Mouse (Mus musculus): ENCODE data around the gene Ppp3r1. TPM values are rescaled to one million over a fixed set of nuclear protein-coding genes. Genes with fewer than 3 reads are reported as not detected.

The Ppp3r1 gene
- polyA plus RNA-seq (2015; fragmentation: Nextera tagmentation; extraction: Ambion mirVana): 149 and 162 TPM in 2 replicates

DNA sequence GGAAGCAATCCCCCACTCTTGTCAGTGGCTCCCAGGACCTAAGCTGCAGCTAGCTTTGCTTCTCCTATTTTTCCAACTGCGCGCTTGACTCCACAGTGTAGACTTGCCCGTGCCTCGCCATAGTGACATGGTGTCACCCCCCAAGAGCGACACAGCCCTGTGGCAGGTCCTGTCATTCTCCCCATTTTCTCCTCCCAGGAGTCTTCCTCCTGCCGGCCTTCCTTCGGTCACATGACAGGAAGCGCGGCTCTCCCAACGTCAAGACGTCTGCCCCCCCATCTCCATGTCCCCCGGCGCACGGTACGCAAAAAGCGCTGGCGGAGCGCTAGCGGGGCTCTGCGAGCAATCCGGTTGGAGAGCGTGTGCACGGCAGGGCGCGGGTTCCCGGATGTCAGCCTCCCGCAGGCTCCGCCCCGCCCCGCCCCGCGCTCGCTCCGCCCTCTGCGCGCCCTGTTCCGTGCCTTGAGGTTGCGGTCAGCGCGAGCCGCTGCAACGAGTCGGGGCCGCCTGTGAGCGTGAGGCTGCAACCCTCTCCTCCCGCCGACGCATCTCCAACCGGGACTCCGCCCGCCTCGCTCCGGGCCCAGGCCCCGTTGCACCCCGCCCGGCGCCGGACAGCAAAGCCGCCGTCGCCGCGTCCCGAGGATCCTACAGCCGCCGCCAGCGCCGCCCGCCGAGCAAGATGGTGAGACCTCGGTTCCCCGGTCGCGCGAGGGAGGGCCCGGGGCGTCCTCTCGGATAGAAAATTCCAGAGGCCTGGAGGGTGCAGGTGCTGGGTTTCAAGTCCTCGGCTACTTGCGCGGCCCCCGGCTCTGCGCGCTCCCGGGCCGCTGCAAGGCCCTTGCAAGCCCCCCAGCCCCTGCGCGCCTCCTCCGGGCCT is at the start of gene Ppp3r1:
Gene Ppp3r1, plus strand, starts transcription at position 406 of the 880 bp plus-strand sequence.
- under 1% methylated on average over 83 of the region's 89 CpGs for WGBS
- Histone ChIP-seq H3K4me1 (replicated peaks) (peaks cover 39% of the 10 kb centered on the region), H3K27me3 (no peaks in the 10 kb centered on the region), H3K27ac (peak within 1 kb of the TSS; percentile 95), H3K4me3 (replicated peaks) (peak within 1 kb of the TSS; percentile 99), H3K9ac (replicated peaks) (peak within 1 kb of the TSS; percentile 99), H3K4me2 (replicated peaks) (peak within 1 kb of the TSS; percentile 75), H3K9me3 (no peaks in the 10 kb centered on the region), H3K36me3 (no peaks in the 10 kb centered on the region)
- ATAC-seq: peak; percentile 98

DNA sequence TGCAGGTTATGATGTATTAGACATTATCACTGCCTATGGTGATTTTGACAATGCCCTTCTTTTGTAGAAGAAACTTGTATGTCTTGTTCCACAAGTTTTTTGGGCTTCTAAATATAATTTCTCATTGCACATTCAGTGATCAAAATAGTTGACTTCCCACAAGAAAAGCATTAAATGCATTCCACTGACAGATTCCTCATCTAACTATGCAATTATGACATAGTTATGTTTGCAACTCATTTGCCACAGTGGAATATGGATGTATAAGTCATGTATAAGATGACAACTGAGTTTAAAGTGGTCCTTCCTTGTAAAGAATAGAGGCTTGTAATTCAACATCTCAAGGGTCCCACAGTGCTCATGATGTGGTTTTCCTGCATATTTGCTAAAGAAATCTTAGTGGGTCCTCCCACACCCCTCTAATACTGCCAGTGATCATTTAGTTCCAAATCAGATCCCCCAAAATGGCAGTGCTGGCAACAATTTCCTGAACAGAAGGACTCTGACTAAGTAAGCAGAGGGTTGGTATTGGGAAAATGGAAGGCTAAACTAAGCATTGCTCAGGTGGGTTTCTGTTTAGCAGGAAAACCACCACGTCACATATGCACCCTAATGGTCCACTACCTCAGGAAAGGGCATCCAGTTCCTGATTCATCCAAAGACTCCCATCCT is 46.5 kb upstream of the Ppp3r1 start:
- no peaks in the 10 kb centered on the region for H3K4me1 ChIP-seq (replicated peaks)
- H3K4me3 ChIP-seq (replicated peaks): no peak overlapping the region
- no peak overlapping the region for H3K9ac ChIP-seq (replicated peaks)
- no peaks in the 10 kb centered on the region for H3K9me3 ChIP-seq
- H3K36me3 ChIP-seq: no peaks in the 10 kb centered on the region
- H3K27ac ChIP-seq: no peak overlapping the region
- no peaks in the 10 kb centered on the region for H3K27me3 ChIP-seq
- no peak for ATAC-seq
- H3K4me2 ChIP-seq (replicated peaks): no peak overlapping the region
- whole genome bisulfite sequencing: 78% methylated on average over 1 of the region's 1 CpGs

DNA sequence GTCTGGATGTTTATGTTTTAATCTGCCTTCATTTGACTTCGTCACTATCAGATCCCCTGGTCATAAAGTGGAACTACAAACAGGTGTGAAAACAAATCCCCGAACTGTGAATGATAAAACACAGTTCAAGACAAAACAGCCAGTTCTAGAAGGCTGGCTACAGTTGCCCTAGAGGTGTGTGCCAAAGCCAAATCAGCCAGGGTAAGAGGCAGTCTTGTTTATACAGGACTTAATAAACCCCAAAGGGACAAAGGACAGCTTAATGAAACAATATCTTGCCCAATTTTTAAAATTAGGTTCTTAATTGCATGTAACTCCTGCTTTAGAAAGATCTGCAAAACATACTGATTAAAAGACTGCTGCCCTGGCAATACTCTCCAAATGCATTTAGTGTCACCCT is 32.6 kb upstream of the Ppp3r1 start:
- no peaks in the 10 kb centered on the region for H3K9me3 ChIP-seq
- 78% methylated on average over 2 of the region's 2 CpGs for WGBS
- H3K27ac ChIP-seq: no peak overlapping the region

DNA sequence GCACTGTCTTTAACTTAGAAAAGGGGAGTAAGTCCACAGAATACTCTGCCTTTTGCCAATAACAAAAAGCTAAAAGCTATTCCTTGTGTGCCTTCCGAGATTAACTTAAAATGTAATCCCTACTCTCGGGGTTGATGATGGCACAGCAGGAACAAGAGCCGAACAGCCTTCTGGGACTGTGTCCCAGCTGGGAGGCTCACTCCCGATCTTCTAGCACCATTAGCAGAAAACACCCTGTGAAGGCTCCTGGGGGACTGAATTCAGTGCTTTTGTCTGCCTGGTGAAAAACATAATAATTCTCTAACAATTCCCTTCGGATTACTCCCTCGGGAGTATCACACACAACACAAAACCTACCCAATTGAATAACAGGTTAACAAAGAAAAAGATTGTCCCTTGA is 23.4 kb upstream of the Ppp3r1 start:
- no peak overlapping the region for H3K4me3 ChIP-seq (replicated peaks)
- 0 out of 2 replicates have a peak overlapping the region, but pooled peaks have one; percentile 9 for H3K4me2 ChIP-seq (replicated peaks)
- H3K9ac ChIP-seq (replicated peaks): no peak overlapping the region
- peaks cover 3% of the 10 kb centered on the region; the same call in 1 of the 2 replicates for H3K27me3 ChIP-seq
- ATAC-seq: no peak
- peaks cover 7% of the 10 kb centered on the region for H3K4me1 ChIP-seq (replicated peaks)
- no peaks in the 10 kb centered on the region for H3K36me3 ChIP-seq
- no peak overlapping the region for H3K27ac ChIP-seq
- H3K9me3 ChIP-seq: no peaks in the 10 kb centered on the region
- 7% methylated on average over 6 of the region's 6 CpGs for WGBS

More for the DNA sequence above, 32.6 kb upstream of the Ppp3r1 start:
- no peak overlapping the region for H3K4me3 ChIP-seq (replicated peaks)
- no peaks in the 10 kb centered on the region for H3K36me3 ChIP-seq
- no peak for ATAC-seq
- no peaks in the 10 kb centered on the region for H3K27me3 ChIP-seq
- no peak overlapping the region for H3K9ac ChIP-seq (replicated peaks)
- H3K4me1 ChIP-seq (replicated peaks): no peaks in the 10 kb centered on the region
- no peak overlapping the region for H3K4me2 ChIP-seq (replicated peaks)

DNA sequence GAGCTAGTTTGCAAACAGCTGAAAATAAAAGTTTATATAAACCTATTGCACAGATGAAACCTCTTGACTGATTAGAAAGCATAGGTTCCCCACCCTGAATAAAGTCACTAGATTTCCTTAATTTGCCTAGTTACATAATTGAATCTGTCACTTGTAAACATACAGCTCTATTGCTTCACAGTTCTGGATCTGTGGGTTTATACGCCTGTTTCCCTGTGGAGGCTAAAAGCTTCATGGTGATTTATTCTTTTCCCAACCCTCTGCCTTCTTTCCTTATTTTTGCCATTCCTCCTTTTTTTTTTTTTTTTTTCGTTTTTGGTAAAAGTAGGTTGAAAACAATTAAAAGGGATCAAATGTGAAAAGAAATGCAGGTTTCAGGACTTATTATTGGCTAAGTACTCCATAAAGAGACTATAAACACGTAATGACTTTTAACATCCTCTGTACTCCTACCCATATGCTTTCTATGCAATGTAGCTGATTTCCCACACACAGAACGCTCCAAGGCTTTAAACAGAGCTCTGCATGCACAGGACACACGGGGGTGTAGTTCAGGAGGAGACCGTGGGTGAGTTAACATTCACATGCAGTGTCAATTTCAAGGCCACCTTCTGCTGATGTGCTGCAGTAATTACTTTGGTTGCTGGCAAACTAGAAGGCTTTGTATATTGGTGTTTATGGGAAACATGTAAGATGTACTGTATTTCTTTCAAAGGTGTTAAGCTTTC is 20.6 kb upstream of the Ppp3r1 start:
- Histone ChIP-seq H3K9me3 (no peaks in the 10 kb centered on the region), H3K36me3 (no peaks in the 10 kb centered on the region), H3K4me2 (replicated peaks) (no peak overlapping the region), H3K27ac (no peak overlapping the region), H3K27me3 (peaks cover 3% of the 10 kb centered on the region; the same call in 1 of the 2 replicates), H3K4me1 (replicated peaks) (peaks cover 7% of the 10 kb centered on the region), H3K4me3 (replicated peaks) (no peak overlapping the region), H3K9ac (replicated peaks) (no peak overlapping the region)
- no peak for ATAC-seq
- 70% methylated on average over 6 of the region's 6 CpGs for WGBS

DNA sequence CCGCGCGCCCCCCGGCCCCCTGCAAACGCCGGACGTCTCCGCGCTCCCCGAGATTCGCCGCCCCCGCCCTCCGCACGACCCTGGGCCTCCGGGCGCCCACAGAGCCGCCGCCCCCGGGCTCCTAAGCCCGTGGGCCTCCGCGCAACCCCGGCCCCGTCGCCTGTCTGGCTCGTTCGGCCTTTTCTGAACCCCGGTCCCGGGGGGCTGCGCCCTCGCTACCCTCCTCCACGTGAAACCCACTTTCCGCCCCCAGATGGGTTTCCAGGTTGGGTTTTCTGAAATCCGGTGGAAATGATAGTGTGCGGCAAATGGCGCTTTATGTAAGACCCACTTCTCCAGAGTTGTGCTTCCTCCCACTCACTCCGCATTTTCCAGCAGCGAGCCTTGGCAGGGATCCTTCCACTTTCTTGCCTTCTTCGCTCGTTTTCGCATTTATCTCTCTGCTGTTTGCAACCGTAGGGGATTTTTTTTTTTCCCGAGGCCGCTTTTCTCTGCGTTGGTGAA is 727 bp downstream of the Ppp3r1 start:
- no peak; the same call in 1 of the 2 replicates for ATAC-seq
- Histone ChIP-seq H3K27ac (peak overlapping the region; percentile 95), H3K4me3 (replicated peaks) (peak overlapping the region; percentile 99), H3K27me3 (no peaks in the 10 kb centered on the region), H3K4me2 (replicated peaks) (peak overlapping the region; percentile 75), H3K9ac (replicated peaks) (peak overlapping the region; percentile 99), H3K36me3 (no peaks in the 10 kb centered on the region), H3K4me1 (replicated peaks) (peaks cover 42% of the 10 kb centered on the region), H3K9me3 (no peaks in the 10 kb centered on the region)
- under 1% methylated on average over 44 of the region's 46 CpGs for WGBS

DNA sequence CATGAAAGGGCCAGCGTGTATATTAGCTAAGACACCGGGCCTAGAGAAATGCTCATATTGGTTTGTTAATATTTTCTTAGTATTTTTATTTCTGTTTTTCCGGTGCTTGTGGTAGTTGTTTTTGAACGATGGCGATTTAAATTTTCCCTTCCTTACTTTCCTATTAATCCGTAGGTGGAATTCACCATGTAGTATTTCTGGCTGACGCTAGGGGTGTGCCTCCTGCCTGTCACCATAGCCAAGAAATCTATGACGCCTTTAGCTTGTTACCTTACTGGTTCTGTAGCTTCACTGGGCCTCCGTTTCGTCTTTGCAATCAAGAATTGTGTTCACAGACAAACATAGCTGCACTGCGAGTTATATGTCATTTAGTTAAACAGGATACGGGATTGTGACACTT is 1.2 kb downstream of the Ppp3r1 start:
- ATAC-seq: no peak
- Histone ChIP-seq H3K36me3 (no peaks in the 10 kb centered on the region), H3K27me3 (no peaks in the 10 kb centered on the region), H3K9ac (replicated peaks) (peak overlapping the region; percentile 99), H3K4me2 (replicated peaks) (peak overlapping the region; percentile 75), H3K4me3 (replicated peaks) (peak overlapping the region; percentile 99), H3K9me3 (no peaks in the 10 kb centered on the region), H3K27ac (peak overlapping the region; percentile 95), H3K4me1 (replicated peaks) (peaks cover 44% of the 10 kb centered on the region)
- 4% methylated on average over 12 of the region's 12 CpGs for WGBS

DNA sequence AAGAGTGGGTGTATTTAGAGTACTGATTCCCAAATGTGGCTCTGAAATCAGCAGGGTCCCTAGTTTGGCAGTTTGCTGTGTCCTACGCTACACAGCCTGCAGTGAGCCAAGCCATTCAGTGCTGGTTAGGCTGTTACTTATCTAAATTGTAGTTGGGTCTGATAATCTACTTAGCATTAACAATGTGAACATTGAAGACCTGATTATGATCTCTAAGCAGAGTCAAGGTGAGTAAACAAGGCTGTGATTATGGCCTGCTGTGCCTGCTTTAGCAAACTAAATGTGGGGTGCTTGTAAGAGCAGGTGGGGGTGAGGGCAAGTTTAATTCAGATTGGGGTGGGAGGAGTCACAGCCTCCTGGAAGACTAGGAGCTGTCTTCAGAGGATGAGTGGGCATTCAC is 4.9 kb downstream of the Ppp3r1 start:
- 57% methylated on average over 1 of the region's 1 CpGs for WGBS
- no peak overlapping the region for H3K9ac ChIP-seq (replicated peaks)
- no peaks in the 10 kb centered on the region for H3K36me3 ChIP-seq
- H3K4me3 ChIP-seq (replicated peaks): no peak overlapping the region
- no peak overlapping the region for H3K27ac ChIP-seq
- H3K9me3 ChIP-seq: no peaks in the 10 kb centered on the region
- no peak for ATAC-seq
- H3K4me1 ChIP-seq (replicated peaks): peaks cover 47% of the 10 kb centered on the region
- no peaks in the 10 kb centered on the region for H3K27me3 ChIP-seq
- no peak overlapping the region for H3K4me2 ChIP-seq (replicated peaks)

DNA sequence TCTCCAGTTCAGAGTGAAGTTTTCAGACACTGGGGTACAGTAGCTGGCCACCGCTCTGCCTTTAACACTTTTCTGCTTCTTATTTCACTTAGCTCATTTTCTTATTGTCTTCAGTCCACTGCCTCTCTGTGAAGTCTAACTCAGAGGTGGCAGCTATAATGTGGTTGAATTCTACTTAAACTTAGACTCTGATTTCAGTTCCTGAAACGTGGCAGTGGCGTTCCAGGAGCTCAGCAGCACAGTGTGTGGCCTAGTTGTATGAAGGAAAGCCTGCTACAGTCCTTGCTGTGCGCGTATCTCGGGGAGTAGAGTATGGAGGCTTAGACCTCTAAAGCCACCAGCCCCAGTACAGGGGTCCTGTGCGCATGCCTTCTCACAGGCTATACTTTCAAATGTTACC is 7.6 kb downstream of the Ppp3r1 start:
- 89% methylated on average over 7 of the region's 7 CpGs for WGBS
- no peak overlapping the region for H3K9ac ChIP-seq (replicated peaks)
- no peak overlapping the region for H3K4me2 ChIP-seq (replicated peaks)

DNA sequence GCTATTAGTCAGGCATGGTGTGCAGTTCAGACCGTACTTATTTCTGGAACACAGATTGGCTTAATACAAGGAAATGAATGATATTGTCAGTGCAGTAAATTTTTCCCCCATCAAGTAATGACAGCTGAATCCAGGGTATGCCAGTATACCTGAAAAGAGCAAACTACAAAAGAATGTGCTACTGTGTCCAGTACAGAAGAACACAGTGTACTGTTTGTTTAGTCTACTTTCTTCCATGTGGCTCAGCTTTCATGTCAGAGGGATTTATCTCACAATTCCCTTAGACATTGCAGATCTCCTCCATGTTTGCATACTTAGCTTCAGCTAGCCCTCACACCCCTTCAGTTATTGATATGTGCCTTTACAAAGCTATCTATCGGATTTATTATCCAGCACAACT is 10.2 kb downstream of the Ppp3r1 start:
- Histone ChIP-seq H3K27ac (no peak overlapping the region), H3K27me3 (no peaks in the 10 kb centered on the region), H3K9ac (replicated peaks) (no peak overlapping the region), H3K36me3 (peaks cover 4% of the 10 kb centered on the region; the same call in 1 of the 2 replicates), H3K4me1 (replicated peaks) (peaks cover 18% of the 10 kb centered on the region; the same call in 1 of the 2 replicates), H3K4me2 (replicated peaks) (no peak overlapping the region), H3K4me3 (replicated peaks) (no peak overlapping the region), H3K9me3 (peaks cover 6% of the 10 kb centered on the region; the same call in 1 of the 2 replicates)
- 93% methylated on average over 2 of the region's 2 CpGs for WGBS
- no peak for ATAC-seq

More for the DNA sequence above, 7.6 kb downstream of the Ppp3r1 start:
- no peak for ATAC-seq
- H3K9me3 ChIP-seq: no peaks in the 10 kb centered on the region
- no peak overlapping the region for H3K27ac ChIP-seq
- H3K36me3 ChIP-seq: no peaks in the 10 kb centered on the region
- H3K27me3 ChIP-seq: no peaks in the 10 kb centered on the region
- H3K4me1 ChIP-seq (replicated peaks): peaks cover 40% of the 10 kb centered on the region
- no peak overlapping the region for H3K4me3 ChIP-seq (replicated peaks)

DNA sequence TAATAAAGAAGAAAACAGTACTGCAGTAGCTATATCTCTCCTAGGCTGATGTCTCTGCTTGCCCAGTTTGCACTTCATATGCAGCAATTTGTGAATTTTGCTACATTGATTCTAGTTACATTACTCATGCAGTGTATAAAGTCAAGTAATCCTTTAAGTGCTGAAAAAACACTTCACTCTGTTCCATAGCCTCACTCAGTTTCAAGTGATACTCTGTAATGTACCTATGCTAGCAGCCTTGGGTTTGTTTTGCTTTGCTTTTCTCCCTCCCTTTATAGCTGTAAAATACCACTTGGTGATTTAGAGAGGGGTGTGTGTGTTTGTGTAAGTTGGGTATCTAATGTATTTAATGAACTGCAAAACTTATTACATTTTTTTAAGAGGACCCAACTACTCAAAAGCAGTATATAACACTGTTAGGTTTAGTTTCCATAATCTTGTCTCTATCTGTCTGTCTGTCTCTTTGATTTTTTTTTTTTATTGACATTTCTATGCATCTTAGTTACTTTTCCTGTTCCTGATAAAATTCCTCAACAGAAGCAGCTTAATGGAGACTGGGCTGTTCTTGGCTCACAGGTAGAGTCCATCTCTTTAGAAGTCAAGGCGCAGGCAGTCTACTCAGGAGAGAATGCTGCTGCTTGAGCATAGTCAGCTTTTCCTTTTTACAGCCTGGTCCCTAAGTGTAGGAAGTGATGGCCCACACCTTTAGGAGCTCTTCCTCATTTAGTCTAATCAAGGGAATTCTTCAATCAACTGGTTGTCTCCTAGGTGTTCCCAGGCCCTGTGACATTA is 12.1 kb downstream of the Ppp3r1 start:
- Histone ChIP-seq H3K4me2 (replicated peaks) (no peak overlapping the region), H3K36me3 (peaks cover 4% of the 10 kb centered on the region; the same call in 1 of the 2 replicates), H3K4me3 (replicated peaks) (no peak overlapping the region), H3K9ac (replicated peaks) (no peak overlapping the region), H3K9me3 (peaks cover 6% of the 10 kb centered on the region; the same call in 1 of the 2 replicates), H3K4me1 (replicated peaks) (peaks cover 15% of the 10 kb centered on the region; the same call in 1 of the 2 replicates), H3K27ac (no peak overlapping the region), H3K27me3 (no peaks in the 10 kb centered on the region)
- 86% methylated on average over 1 of the region's 1 CpGs for WGBS
- 0 out of 2 replicates have a peak, but pooled peaks have one; percentile 9 for ATAC-seq
